ENCODE assay signal across 16 mouse cellular contexts in genomic region chr8:53496885-53497326, GRCm38 (mm10).
"Had no signal": no experiment of that assay in that cellular context is flagged by ENCODE, and none has a peak within 500 bp of the region (broad histone marks: within the 10 kb centered on the region; RNA-seq: fewer than 3 reads in every experiment).

No protein-coding gene starts in this region.

- H3K4me1 ChIP-seq: liver, embryonic 13.5 days; megakaryocyte, embryonic 14.5 days; midbrain, embryonic 10.5 days; midbrain, embryonic 13.5 days had no signal

- ATAC-seq: lung, postnatal 0 days; midbrain, embryonic 13.5 days; midbrain, embryonic 16.5 days had no signal

- DNase-seq: kidney, adult 2 months; kidney, postnatal 25 days; layer of hippocampus, adult 9-11 months; liver, embryonic 13.5 days; lung, adult 2 months; lung, postnatal 36 days; thymus, adult 18-20 months; thymus, postnatal 36 days had no signal

- H3K36me3 ChIP-seq: liver, embryonic 13.5 days; midbrain, embryonic 10.5 days; midbrain, embryonic 13.5 days had no signal

- H3K4me3 ChIP-seq: layer of hippocampus, adult 2 months; liver, embryonic 13.5 days; megakaryocyte, embryonic 14.5 days; midbrain, embryonic 10.5 days; midbrain, embryonic 13.5 days; myocyte had no signal

- H3K27me3 ChIP-seq: liver, embryonic 13.5 days; megakaryocyte, embryonic 14.5 days; midbrain, embryonic 13.5 days had no signal

- H3K4me2 ChIP-seq: liver, embryonic 13.5 days; midbrain, embryonic 13.5 days had no signal

- H3K27ac ChIP-seq: kidney, postnatal 0 days; layer of hippocampus, adult 2 months; liver, embryonic 13.5 days; midbrain, embryonic 10.5 days; midbrain, embryonic 13.5 days had no signal

- H3K9ac ChIP-seq: liver, embryonic 13.5 days; midbrain, embryonic 13.5 days had no signal

- H3K9me3 ChIP-seq: liver, embryonic 13.5 days; megakaryocyte, embryonic 14.5 days; midbrain, embryonic 10.5 days; midbrain, embryonic 13.5 days had no signal
